ENCODE assay signal across 8 mouse cellular contexts in genomic region chr10:20149835-20150355, GRCm38 (mm10). TPM values are rescaled to one million over a fixed set of nuclear protein-coding genes. Genes with fewer than 3 reads are reported as not detected.
DNase-seq lines count a peak whose midpoint lies in the region; ATAC-seq lines count a peak whose summit lies in the region.

No protein-coding gene starts in this region.

- WGBS in kidney, embryonic 15.5 days = 2% methylated on average over 13 of the region's 13 CpGs

- no peaks in the 10 kb centered on the region for H3K36me3 ChIP-seq in kidney, embryonic 15.5 days

- DNase-seq in cerebellum, adult 8-10 months = peak; percentile 32
- no peak for DNase-seq in cerebellum, adult 9-10 months
- peak; percentile 32 for DNase-seq in thymus, postnatal 0 days (ENCODE audit: low spot score)
- no peak for DNase-seq in thymus, postnatal 14 days
- peak; percentile 47 for DNase-seq in naive thymus-derived CD4-positive, alpha-beta T cell, adult 2 months (ENCODE audit: low read depth)
- DNase-seq in right cerebral cortex, adult 2 months (ENCODE audit: low spot score in 2 of 2) = no peak
- no peak for DNase-seq in ovary, adult 18-20 months (ENCODE audit: low spot score)

- peaks cover 38% of the 10 kb centered on the region for H3K27me3 ChIP-seq in kidney, embryonic 15.5 days

- peak overlapping the region; percentile 78 for H3K4me3 ChIP-seq in kidney, embryonic 15.5 days (replicated peaks)

- H3K4me1 ChIP-seq in kidney, embryonic 15.5 days = peaks cover 13% of the 10 kb centered on the region; the same call in 1 of the 2 replicates

- H3K27ac ChIP-seq in kidney, embryonic 15.5 days = no peak overlapping the region

- H3K9ac ChIP-seq in kidney, embryonic 15.5 days = peak overlapping the region; percentile 73

- H3K4me2 ChIP-seq in kidney, embryonic 15.5 days = peak overlapping the region; percentile 88

- H3K9me3 ChIP-seq in kidney, embryonic 15.5 days (replicated peaks) = no peaks in the 10 kb centered on the region

- no peak for ATAC-seq in kidney, embryonic 15.5 days (replicated peaks; ENCODE audit: low FRiP score)

RNA-seq across cellular contexts. Expression of gene Map7, which starts 1.6 kb away (rescaled TPM):
- 17.5 and 23.9 TPM in 2 replicates for polyA plus RNA-seq in thymus, postnatal 0 days (2015; fragmentation: Nextera tagmentation; extraction: Ambion mirVana)
- 26.7 and 28.8 TPM in 2 replicates for polyA plus RNA-seq in kidney, embryonic 15.5 days (2015; fragmentation: Nextera tagmentation; extraction: Ambion mirVana)

Comparison
In these comparisons a context has a peak if more than half of its experiments do, and no peak if none do; other contexts are left out.
1. DNase-seq: peak in cerebellum, adult 8-10 months (single experiment), thymus, postnatal 0 days (single experiment) and naive thymus-derived CD4-positive, alpha-beta T cell, adult 2 months (single experiment); none in cerebellum, adult 9-10 months (single experiment), thymus, postnatal 14 days (single experiment), right cerebral cortex, adult 2 months (0 of 2) and ovary, adult 18-20 months (single experiment).